Mouse (Mus musculus): ENCODE data around the gene Nlk. TPM values are rescaled to one million over a fixed set of nuclear protein-coding genes. Genes with fewer than 3 reads are reported as not detected.

Gene Nlk
- polyA plus RNA-seq, 1 experiment from 2014 or later: 13.4 TPM

Other genes with a start within 250 kb of the Nlk start
- gene Slc46a1, start 231.7 kb downstream of the Nlk start, polyA plus RNA-seq (2014; fragmentation: Nextera tagmentation; extraction: Ambion mirVana): 12.9 and 14.3 TPM in 2 replicates
- 2.1 and 3.6 TPM in 2 replicates for gene Sarm1, start 199.6 kb downstream of the Nlk start, polyA plus RNA-seq (2014; fragmentation: Nextera tagmentation; extraction: Ambion mirVana)
- 0.81 and 5.4 TPM in 2 replicates for gene Vtn, start 198.3 kb downstream of the Nlk start, polyA plus RNA-seq (2014; fragmentation: Nextera tagmentation; extraction: Ambion mirVana)
- not detected in 2 replicates for gene Sebox, start 193.9 kb downstream of the Nlk start, polyA plus RNA-seq (2014; fragmentation: Nextera tagmentation; extraction: Ambion mirVana)
- 52.1 and 52.9 TPM in 2 replicates for gene Tmem199, start 185.2 kb downstream of the Nlk start, polyA plus RNA-seq (2014; fragmentation: Nextera tagmentation; extraction: Ambion mirVana)
- gene Poldip2, start 185.2 kb downstream of the Nlk start, polyA plus RNA-seq (2014; fragmentation: Nextera tagmentation; extraction: Ambion mirVana): 131 and 135 TPM in 2 replicates
- gene Tnfaip1, start 161.0 kb downstream of the Nlk start, polyA plus RNA-seq (2014; fragmentation: Nextera tagmentation; extraction: Ambion mirVana): 81.2 and 82.9 TPM in 2 replicates
- gene Ift20, start 161.0 kb downstream of the Nlk start, polyA plus RNA-seq (2014; fragmentation: Nextera tagmentation; extraction: Ambion mirVana): 126 and 142 TPM in 2 replicates
- gene Tmem97, start 146.6 kb downstream of the Nlk start, polyA plus RNA-seq (2014; fragmentation: Nextera tagmentation; extraction: Ambion mirVana): 88.5 and 113 TPM in 2 replicates
- gene Ccnq, start 54.4 kb upstream of the Nlk start, polyA plus RNA-seq (2014; fragmentation: Nextera tagmentation; extraction: Ambion mirVana): 42.2 and 44.9 TPM in 2 replicates
- 9.7 and 11.9 TPM in 2 replicates for gene Lyrm9, start 129.2 kb upstream of the Nlk start, polyA plus RNA-seq (2014; fragmentation: Nextera tagmentation; extraction: Ambion mirVana)
- gene Nos2, start 223.4 kb upstream of the Nlk start, polyA plus RNA-seq (2014; fragmentation: Nextera tagmentation; extraction: Ambion mirVana): 1.2 and 1.5 TPM in 2 replicates

All from stomach, embryonic 14.5 days (tissue).